Mouse (Mus musculus) adrenal gland, adult (tissue): Measurements from ENCODE around the gene Avpr2.

Experiments
- DNase-seq, 2 experiments: peaks; one replicate each; pipeline ENCODE4 v3.0.0; 2022 to 2023; ENCODE audit warnings: low spot score in 1 of 2; ENCODE audit not compliant: inconsistent age in 2 of 2

Gene Avpr2

DNA sequence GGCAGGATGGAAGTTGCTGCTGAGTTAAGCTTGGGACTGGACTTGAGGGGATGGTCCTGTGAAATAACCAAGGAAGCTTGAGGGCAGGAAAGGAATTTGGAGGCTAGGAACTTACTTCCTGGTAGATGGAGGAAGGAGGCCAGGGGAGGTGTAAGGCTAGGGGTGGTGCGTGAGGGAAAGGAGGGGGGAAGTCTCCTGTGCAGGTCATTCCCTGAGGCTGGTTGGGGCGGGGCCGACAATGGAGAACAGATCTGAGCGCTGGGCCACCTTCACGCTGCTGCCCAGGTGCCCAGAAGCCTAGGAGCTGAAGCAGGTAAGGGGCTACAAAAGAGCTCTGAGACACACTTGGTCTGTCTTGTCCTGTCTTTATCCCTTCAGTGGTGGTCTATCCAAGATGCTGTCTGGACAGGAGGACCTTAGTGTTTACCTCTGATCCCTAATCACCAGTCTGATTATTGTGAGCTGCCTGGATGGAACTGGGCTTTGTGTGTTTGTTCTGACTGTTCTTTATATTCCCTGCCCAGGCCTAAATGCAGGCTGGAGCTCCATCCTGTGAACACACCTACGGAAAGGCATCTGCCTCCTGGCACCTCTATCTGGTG, at the start of gene Avpr2:
TSS of gene Avpr2 (plus strand) at position 552 of the 602 bp plus-strand sequence.
- no peak for DNase-seq

DNA sequence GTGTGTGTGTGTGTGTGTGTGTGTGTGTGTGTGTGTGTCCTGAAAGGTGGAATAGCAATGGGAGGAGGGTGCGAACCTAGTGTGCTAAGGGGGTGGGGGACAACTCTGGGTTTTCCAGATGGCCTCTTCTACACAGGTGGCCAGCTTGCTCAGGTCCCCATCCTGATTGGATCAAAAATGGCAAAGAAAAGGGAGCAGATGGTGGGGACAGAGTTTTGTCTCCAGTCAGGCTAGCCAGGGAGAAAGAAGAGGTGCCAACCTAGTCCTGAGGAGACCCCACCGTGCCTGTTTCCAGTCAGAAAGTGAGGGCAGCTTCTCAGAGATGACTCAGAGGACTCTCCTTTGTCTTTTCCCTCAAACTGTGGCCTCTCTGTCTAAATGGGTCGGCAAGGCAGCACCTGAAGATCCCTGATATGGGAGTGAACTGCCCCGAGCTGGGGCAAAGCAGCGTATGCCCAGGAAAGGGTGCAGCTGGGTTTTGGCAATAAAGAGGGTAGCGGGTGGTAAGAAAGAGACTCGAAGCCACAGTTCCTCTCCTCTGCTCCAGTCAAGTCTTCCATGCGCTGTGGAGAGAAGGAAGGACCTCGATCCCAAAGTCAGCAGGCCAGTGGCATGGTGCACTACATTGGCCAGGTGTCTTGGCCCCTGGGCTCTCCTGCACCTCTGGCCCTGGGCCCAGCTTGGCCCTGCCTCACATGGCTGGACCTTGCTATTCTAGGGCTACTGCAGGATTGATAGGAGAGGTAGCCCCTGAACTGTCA, 37.4 kb upstream of the Avpr2 start:
- DNase-seq = no peak

DNA sequence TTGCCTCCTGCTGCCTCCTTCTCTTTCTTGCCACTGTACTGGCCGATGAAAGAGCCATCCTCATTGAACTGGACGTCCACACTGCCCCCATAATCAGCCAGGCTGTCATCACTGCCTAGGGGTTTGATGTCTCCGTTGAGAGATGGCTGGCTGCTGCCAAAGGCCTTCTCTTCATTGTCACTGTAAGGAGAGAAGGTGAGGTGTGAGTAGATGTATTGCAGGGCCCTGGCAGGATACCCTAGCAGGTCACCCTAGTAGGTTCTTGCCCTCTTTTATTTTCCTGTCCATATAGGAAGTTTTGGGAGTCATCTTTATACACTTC, 36.9 kb upstream of the Avpr2 start:
- DNase-seq = no peak

- DNase-seq = no peak
Observed at GRCm38 (mm10) chrX:73864692-73865091, 27.2 kb upstream of the Avpr2 start.

GRCm38 (mm10) chrX:73867256-73867655, 24.6 kb upstream of the Avpr2 start:
- DNase-seq = no peak

- DNase-seq = no peak
Observed at GRCm38 (mm10) chrX:73867852-73868251, 24.1 kb upstream of the Avpr2 start.

- DNase-seq = peak in 1 of 2 experiments; percentile 36
Observed at GRCm38 (mm10) chrX:73869334-73869733, 22.6 kb upstream of the Avpr2 start.

DNA sequence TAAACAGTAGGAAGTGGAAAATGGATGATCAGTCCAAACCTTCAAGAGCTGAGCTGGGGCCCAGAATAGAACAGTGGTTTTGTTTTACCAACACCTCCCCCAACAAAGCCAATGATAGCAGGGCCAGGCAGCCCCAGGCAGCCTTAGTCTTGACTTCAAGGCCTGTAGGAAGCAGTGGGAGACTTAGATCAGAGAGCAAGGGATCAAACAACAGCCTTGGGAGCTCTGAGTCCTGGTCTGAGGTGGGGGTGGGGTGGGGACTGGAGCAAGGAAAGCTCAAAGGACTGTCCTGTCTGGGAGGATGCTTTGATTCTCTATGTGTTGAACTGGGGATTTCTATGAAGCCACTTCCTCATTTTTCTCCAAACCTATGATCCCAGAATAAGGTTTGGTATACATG, 20.4 kb upstream of the Avpr2 start:
- no peak for DNase-seq

GRCm38 (mm10) chrX:73871956-73872355, 19.9 kb upstream of the Avpr2 start:
- no peak for DNase-seq

GRCm38 (mm10) chrX:73875881-73876280, 16.0 kb upstream of the Avpr2 start:
- no peak for DNase-seq

DNA sequence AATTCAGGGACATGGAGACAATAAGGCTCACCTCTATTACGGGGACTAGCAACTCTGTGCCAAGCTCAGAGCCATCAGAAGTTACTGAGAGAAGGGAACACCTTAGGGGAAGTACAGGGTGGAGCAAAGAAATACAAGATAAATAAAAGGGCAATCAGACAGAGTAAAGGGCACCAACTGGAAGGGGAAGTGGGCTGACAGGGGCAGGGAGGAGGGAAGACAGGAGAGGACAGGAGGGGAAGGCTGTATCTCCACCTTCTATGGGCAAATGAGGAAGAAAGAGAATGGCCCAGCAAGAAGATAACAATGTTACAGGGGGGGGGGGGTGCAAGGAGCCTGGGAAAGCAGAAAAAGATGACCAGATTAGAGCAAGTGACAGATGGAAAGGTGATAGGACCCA, 14.9 kb upstream of the Avpr2 start:
- DNase-seq = no peak

DNA sequence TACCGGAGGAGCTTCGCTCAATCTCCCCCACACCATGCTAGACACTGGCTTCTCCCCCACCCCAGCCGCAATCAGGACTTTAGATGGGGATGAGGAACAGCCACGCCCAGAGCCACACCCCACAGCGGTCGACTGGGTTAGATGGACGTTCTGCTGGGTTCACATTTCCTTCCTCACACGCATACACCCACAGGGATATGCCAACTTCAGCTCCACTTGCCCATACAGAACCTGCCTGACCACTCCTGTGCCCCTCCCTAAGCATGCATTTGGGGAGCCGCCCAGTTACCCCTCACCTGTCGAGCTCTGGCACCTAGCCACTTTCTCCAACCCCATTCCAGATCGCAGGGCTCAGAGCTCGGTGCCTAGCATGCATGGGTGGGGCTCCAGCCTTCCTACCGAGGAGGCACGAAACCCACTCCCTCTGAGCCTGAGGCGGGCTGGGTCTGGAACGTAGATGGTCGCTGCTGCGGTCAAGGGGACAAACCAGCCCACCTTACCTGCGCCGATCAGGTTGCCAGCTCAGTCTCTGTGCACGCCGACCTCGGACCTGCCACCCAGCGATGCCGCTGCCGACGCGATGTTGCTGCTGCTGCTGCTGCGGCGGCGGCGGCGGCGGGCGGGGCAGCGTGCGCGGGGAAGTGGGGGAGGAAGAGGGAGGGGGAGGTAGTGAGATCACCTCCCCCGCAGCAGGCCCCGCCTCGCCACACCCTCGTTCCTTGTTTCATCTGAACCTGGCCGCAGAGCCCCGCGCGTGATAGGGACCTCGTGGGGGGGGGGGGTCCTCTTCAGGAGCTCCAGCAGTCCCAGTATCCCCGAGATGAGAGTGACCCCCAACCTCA, 11.5 kb upstream of the Avpr2 start:
- peak; percentile 21 to 42 for DNase-seq

DNA sequence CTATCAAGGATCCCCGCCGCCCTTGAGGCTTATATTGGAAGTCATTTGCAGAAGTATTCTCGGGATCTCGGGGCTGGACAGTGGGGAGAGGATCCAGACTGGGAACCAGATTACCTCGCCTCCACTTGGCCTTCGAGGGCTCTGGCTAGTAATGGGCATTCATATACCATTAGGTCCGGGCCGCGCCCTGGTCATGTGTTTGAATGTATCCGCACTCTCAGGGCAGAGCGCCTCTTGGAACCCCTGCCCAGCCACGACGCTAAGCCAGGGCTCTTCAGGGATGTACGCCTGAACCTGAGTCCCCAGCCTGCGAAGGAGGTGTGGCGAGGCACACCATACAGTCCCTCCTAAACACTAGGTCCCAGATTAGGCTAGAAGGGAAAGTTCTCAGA, 10.9 kb upstream of the Avpr2 start:
- no peak for DNase-seq

- no peak for DNase-seq
Observed at GRCm38 (mm10) chrX:73881463-73881862, 10.4 kb upstream of the Avpr2 start.

GRCm38 (mm10) chrX:73892833-73893232, 931 bp downstream of the Avpr2 start:
- DNase-seq = no peak

DNA sequence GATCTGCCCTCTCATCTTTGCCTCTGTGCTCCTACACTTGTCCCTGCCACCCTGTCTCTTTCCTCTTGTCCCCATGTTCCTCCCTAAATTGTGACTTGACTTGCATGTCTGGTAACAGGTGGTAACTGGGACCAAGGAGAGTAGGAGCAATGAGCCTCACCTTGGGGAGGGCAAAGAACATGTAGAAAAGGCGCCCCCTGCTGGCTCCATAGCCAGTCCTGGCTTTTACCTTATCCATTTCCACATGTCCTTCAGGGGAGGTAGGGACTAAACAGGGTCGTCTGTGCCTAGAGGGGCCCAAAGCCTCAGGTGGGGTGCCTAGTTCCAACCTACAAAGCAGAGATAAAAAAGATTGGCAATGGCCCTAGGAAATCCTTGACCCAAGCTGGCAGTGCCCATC, 3.8 kb downstream of the Avpr2 start, which contains the start of gene L1cam:
TSS of gene L1cam (minus strand) at position 387 of the 400 bp plus-strand sequence.
- DNase-seq = peak in 1 of 2 experiments; percentile 75

DNA sequence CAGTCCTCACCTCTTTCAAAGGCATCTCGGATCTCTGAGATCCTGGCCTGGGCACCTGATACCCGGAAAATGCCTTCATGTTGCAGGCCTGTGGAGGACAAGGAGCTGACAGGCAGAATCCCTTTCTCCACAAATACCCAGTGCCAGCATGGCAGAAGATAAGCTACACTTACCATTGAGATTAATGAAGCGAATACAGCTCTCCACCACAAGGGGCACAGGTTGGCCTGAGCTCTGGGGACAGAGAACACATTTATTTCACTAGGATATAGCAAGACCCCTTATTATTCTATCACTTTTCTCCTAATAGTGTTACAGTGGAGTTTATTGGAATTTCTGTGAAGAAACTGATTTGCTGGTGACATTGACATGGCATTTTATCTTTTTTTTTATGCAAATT, 6.1 kb downstream of the Avpr2 start:
- peak in 1 of 2 experiments; percentile 14 for DNase-seq

DNA sequence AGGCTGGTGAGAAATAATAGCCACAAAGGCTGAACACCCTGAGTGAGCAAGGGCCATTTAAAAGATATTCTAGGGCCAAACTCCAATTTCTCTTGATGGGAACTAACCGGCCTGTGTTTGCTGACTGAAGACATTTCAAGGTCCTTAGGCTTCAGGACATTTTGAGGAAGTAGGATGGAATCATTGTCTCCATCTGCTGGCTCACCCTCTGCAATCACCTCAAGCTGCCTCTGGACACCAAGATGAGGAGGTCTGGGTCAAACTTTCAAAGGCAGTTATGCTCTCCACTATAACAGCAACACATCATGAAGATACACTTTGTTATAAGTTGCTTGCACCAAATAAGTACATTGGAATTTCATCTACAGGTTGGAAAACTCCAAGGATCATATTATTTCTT, 18.1 kb downstream of the Avpr2 start:
- no peak for DNase-seq

- no peak for DNase-seq
Observed at GRCm38 (mm10) chrX:73910451-73910850, 18.5 kb downstream of the Avpr2 start.

DNA sequence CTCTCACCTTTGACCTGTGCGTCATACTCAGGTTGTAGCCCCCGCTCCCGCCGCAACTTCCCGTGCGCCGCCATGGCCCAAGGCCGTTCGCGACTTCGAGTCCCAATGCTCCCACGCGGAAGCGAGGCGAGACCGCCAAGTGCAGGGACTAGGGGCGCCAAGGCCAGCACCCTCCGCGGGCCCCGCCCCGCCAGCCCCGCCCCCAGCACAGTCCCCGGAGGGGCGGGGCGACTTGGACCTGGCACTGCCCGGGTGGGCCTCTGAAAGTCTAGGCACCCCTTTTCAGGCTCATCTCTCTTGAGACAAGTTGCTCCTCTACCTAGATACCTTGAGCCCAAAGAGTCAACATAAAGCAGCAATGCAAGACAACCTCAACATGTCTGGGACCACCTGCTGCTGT, 19.3 kb downstream of the Avpr2 start:
- peak; percentile 28 to 45 for DNase-seq

DNA sequence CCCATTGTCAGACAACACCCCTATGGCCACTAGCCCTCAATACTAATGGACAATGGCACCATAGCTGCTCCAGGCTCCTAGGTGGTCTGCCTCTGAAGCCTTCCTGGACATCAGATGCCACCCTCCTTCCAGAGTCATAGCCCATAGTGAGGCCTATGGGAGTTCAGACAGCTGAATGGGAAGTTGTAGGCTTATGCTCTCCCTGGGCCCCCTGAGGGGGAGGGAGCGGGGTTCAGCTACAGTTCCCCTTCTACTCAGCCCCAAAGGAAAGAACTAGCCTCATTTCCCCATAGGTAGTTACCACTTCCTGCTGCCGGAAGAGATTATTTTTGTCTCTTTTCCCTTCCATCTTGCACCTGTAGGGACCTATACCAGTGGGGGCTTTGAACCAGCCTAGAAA, 19.7 kb downstream of the Avpr2 start:
- no peak for DNase-seq
